Mouse (Mus musculus) G1E (cell line): ENCODE measurements around the gene Krba1.

Experiments
- CTCF ChIP-seq: IDR thresholded peaks from 2 replicates; pipeline ENCODE4 v1.5.1; 2012; ENCODE audit warnings: low read depth, low read length, inconsistent platforms, mixed read lengths
- GATA1 ChIP-seq: IDR thresholded peaks from 2 replicates; pipeline ENCODE4 v1.6.1; 2012; ENCODE audit warnings: borderline replicate concordance, low read length, inconsistent platforms, mixed read lengths
- GATA2 ChIP-seq: IDR thresholded peaks from 2 replicates; pipeline ENCODE4 v1.6.1; 2012; ENCODE audit warnings: low read depth, low read length, inconsistent platforms, borderline replicate concordance
- POLR2AphosphoS5 ChIP-seq: IDR thresholded peaks from 2 replicates; pipeline ENCODE4 v1.6.1; 2012; ENCODE audit warnings: low read depth, low read length, inconsistent platforms; ENCODE audit not compliant: insufficient replicate concordance
- TAL1 ChIP-seq: conservative IDR thresholded peaks from 2 replicates; pipeline ENCODE4 v1.6.1; 2012; ENCODE audit warnings: low read depth, low read length, inconsistent platforms, mixed read lengths

DNA sequence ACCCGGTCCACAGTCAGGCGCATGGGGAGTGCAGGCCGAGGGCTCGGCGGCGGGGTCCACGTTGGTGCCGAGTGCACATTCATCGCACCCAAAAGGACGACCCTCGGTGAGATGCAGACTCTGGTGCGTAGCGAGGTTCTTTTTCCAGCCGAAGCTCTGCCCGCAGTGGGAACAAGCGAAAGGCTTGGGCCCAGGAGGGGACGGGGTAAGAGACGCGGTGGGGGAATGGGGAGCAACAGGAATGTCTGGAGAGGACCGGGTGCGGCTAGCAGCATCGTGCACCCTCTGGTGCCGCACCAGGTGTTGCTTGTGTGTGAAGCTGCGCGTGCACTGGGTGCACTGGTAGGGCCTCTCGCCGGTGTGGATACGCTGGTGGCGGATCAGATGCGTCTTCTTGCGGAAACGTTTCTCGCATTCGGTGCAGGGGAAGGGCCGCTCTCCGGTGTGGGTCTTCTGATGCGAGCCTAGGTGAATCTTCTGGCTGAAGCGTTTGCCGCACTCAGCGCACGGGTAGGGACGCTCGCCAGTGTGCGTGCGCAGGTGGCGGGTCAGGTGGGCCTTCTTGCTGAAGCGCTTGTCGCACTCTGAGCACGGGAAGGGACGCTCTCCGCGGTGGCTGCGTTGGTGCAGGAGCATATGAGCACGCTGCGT, 43.2 kb downstream of the Krba1 start:
- TF ChIP-seq CTCF (no peak), GATA1 (no peak), TAL1 (no peak), POLR2AphosphoS5 (no peak), GATA2 (no peak)
